Mouse (Mus musculus) forebrain, embryonic 12.5 days (tissue): ENCODE data around the gene Lyrm1. TPM values are rescaled to one million over a fixed set of nuclear protein-coding genes. Genes with fewer than 3 reads are reported as not detected.

Source experiments
- ATAC-seq: fragments of 200-750 bp; cut with Nextera tagmentation; 2 replicates; pipeline ENCODE4 v1.8.0; 2017; ENCODE audit warnings: moderate TSS enrichment; ENCODE audit not compliant: low FRiP score
- H3K27ac ChIP-seq: fragments of 300-500 bp; sonication (generic); 2 replicates; pipeline ENCODE4 v1.5.1; 2016; ENCODE audit warnings: mild to moderate bottlenecking
- H3K27me3 ChIP-seq: fragments of 300-500 bp; sonication (generic); 2 replicates; pipeline ENCODE4 v1.6.1; 2016; ENCODE audit warnings: mild to moderate bottlenecking
- H3K36me3 ChIP-seq: fragments of 300-500 bp; sonication (generic); replicated peaks from 2 replicates; pipeline ENCODE4 v1.6.1; 2016; ENCODE audit warnings: mild to moderate bottlenecking
- H3K4me1 ChIP-seq: fragments of 300-500 bp; sonication (generic); 2 replicates; pipeline ENCODE4 v1.6.1; 2016
- H3K4me2 ChIP-seq: fragments of 300-500 bp; sonication (generic); 2 replicates; pipeline ENCODE4 v1.6.1; 2016; ENCODE audit warnings: mild to moderate bottlenecking, moderate library complexity
- H3K4me3 ChIP-seq: fragments of 300-500 bp; sonication (generic); replicated peaks from 2 replicates; pipeline ENCODE4 v1.5.1; 2016; ENCODE audit warnings: mild to moderate bottlenecking
- H3K9ac ChIP-seq: fragments of 300-500 bp; sonication (generic); 2 replicates; pipeline ENCODE4 v1.6.1; 2016; ENCODE audit warnings: mild to moderate bottlenecking
- H3K9me3 ChIP-seq: fragments of 300-500 bp; sonication (generic); 2 replicates; pipeline ENCODE4 v1.6.1; 2016
- WGBS: fragments of 180-500 bp; shearing (Covaris S2); methylation state at CpG from one replicate; pipeline ENCODE4 v1.1.7; 2016; 5-methylcytosine and 5-hydroxymethylcytosine counted together
- polyA plus RNA-seq: library from polyadenylated mRNA; unstranded; fragments of >200 nt; fragmentation: Nextera tagmentation; extraction: Ambion mirVana; gene quantifications from 2 replicates; pipeline ENCODE4 v1.2.1, GENCODE M21; 2016

The Lyrm1 gene
- polyA plus RNA-seq, 1 experiment from 2014 or later: 12.6 TPM

GRCm38 (mm10) chr7:119977574-119977973, 81.9 kb downstream of the Lyrm1 start:
- Histone ChIP-seq H3K36me3 (no peaks in the 10 kb centered on the region), H3K27me3 (no peaks in the 10 kb centered on the region), H3K4me1 (no peaks in the 10 kb centered on the region), H3K4me3 (no peak overlapping the region), H3K9me3 (no peaks in the 10 kb centered on the region), H3K27ac (no peak overlapping the region), H3K4me2 (no peak overlapping the region), H3K9ac (no peak overlapping the region)
- 89% methylated on average over 7 of the region's 7 CpGs for WGBS
- ATAC-seq: no peak

- H3K27ac ChIP-seq: no peak overlapping the region
- no peaks in the 10 kb centered on the region for H3K36me3 ChIP-seq
These were observed 82.9 kb downstream of the Lyrm1 start for GRCm38 (mm10) chr7:119978576-119978975.

GRCm38 (mm10) chr7:119980170-119980569, 84.5 kb downstream of the Lyrm1 start:
- Histone ChIP-seq H3K9ac (no peak overlapping the region), H3K4me2 (no peak overlapping the region), H3K4me1 (no peaks in the 10 kb centered on the region), H3K36me3 (no peaks in the 10 kb centered on the region), H3K4me3 (no peak overlapping the region), H3K27ac (no peak overlapping the region), H3K9me3 (no peaks in the 10 kb centered on the region), H3K27me3 (no peaks in the 10 kb centered on the region)
- WGBS: 93% methylated on average over 3 of the region's 3 CpGs
- no peak for ATAC-seq

More at GRCm38 (mm10) chr7:119978576-119978975, 82.9 kb downstream of the Lyrm1 start:
- Histone ChIP-seq H3K4me3 (no peak overlapping the region), H3K9ac (no peak overlapping the region), H3K27me3 (no peaks in the 10 kb centered on the region), H3K4me2 (no peak overlapping the region), H3K4me1 (no peaks in the 10 kb centered on the region), H3K9me3 (no peaks in the 10 kb centered on the region)
- no peak for ATAC-seq

- Histone ChIP-seq H3K9ac (no peak overlapping the region), H3K4me1 (no peaks in the 10 kb centered on the region), H3K4me3 (no peak overlapping the region), H3K9me3 (no peaks in the 10 kb centered on the region), H3K27me3 (no peaks in the 10 kb centered on the region), H3K36me3 (no peaks in the 10 kb centered on the region), H3K4me2 (no peak overlapping the region), H3K27ac (no peak overlapping the region)
- 70% methylated on average over 3 of the region's 3 CpGs for WGBS
- no peak for ATAC-seq
These were observed 89.7 kb downstream of the Lyrm1 start for GRCm38 (mm10) chr7:119985279-119985912.

GRCm38 (mm10) chr7:119997066-119997465, 101.4 kb downstream of the Lyrm1 start:
- no peak for ATAC-seq
- H3K9me3 ChIP-seq: no peaks in the 10 kb centered on the region
- H3K4me3 ChIP-seq: no peak overlapping the region
- WGBS: 85% methylated on average over 6 of the region's 6 CpGs
- H3K9ac ChIP-seq: no peak overlapping the region
- H3K27ac ChIP-seq: no peak overlapping the region
- H3K4me1 ChIP-seq: no peaks in the 10 kb centered on the region
- H3K36me3 ChIP-seq: no peaks in the 10 kb centered on the region
- H3K27me3 ChIP-seq: no peaks in the 10 kb centered on the region
- H3K4me2 ChIP-seq: no peak overlapping the region

Other genes starting within 250 kb of the Lyrm1 start
- 5.5 and 10.6 TPM in 2 replicates for gene Acsm4, start 205.8 kb upstream of the Lyrm1 start, polyA plus RNA-seq
- gene Thumpd1, start 175.1 kb upstream of the Lyrm1 start, polyA plus RNA-seq: 89.6 and 94.4 TPM in 2 replicates
- gene Acsm3, start 134.9 kb upstream of the Lyrm1 start, polyA plus RNA-seq: 0.15 and 0.22 TPM in 2 replicates
- 21.9 and 30.7 TPM in 2 replicates for gene Rexo5, start 101.9 kb upstream of the Lyrm1 start, polyA plus RNA-seq
- gene Eri2, start 101.8 kb upstream of the Lyrm1 start, polyA plus RNA-seq: 36.5 and 38.7 TPM in 2 replicates
- gene Dcun1d3, start 437 bp downstream of the Lyrm1 start, polyA plus RNA-seq: 16.2 and 16.8 TPM in 2 replicates
- 0.04 and 0.11 TPM in 2 replicates for gene Dnah3, start 199.4 kb downstream of the Lyrm1 start, polyA plus RNA-seq
- gene Tmem159, start 206.5 kb downstream of the Lyrm1 start, polyA plus RNA-seq: 8.0 and 8.9 TPM in 2 replicates
- not detected in 2 replicates for gene Zp2, start 249.4 kb downstream of the Lyrm1 start, polyA plus RNA-seq